Mouse (Mus musculus) erythroid progenitor cell, adult 5-6 weeks (primary cell): ENCODE results near the gene Nedd1. TPM values are rescaled to one million over a fixed set of nuclear protein-coding genes. Genes with fewer than 3 reads are reported as not detected.

Source experiments
- ATAC-seq: replicated peaks from 2 replicates; pipeline ENCODE4 v1.8.0; 2016; ENCODE audit warnings: moderate number of reproducible peaks, mild to moderate bottlenecking, moderate TSS enrichment, inconsistent platforms; ENCODE audit not compliant: poor library complexity, low FRiP score, severe bottlenecking
- total RNA-seq, 2 experiments: library from RNA; stranded (forward) in 1 of 2; stranded (reverse) in 1 of 2; fragments of 150-400 nt in 1 of 2; fragments of 186-747, 209-891 nt in 1 of 2; gene quantifications; 2 replicates each; pipeline versions ENCODE4 v1.2.3 to v1.2.4; 2015 to 2017; ENCODE audit warnings: low replicate concordance in 2 of 2

Nedd1 gene
- total RNA-seq (2015; ENCODE audit: low replicate concordance) (26.0 and 30.6 TPM in 2 replicates), total RNA-seq (2017; ENCODE audit: low replicate concordance) (27.5 and 56.0 TPM in 2 replicates)

DNA sequence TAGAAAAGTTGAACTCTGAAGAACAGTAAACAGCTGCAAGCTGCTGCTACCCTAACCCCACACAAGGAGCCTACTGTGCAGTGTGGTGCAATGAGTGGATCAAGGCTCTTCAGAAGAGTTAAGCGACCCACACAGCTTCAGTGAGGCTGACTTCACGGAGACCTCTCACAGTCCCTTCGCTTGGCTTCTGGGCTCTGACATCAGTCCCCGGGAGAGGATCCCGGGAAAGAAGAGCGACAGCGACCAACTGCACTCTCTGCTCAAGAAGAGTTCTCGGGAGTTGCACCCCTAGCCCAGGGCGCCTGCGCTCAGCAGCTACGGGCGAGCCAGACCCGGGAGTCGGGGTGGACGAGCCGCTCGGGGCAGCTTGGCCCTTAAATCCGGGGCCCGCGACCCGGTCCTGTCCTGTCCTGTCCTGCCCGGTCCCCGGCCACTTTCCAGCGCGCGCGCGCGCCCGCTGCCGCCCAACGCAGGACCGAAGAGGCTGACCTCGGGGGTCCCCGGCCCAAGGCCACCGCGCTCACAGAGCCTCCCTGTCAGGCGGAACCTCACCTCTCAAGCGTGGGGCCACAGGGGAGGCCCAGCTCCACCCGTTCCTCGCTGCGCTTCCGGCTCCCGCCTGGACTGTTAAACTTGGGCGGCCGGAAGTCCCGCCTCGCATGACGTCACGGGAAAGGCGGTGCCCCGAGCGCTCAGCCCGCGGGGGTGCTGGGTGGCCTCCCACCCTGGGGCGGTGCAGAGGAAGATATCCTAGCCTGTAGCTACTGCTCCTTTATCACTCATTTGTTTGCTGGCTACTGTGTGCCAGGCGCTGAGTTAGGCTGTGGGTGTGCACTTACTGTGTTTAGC is at the start of gene Nedd1:
Nedd1 (minus strand) TSS at position 650 of the 849 bp plus-strand sequence.
- ATAC-seq = peak; percentile 99

DNA sequence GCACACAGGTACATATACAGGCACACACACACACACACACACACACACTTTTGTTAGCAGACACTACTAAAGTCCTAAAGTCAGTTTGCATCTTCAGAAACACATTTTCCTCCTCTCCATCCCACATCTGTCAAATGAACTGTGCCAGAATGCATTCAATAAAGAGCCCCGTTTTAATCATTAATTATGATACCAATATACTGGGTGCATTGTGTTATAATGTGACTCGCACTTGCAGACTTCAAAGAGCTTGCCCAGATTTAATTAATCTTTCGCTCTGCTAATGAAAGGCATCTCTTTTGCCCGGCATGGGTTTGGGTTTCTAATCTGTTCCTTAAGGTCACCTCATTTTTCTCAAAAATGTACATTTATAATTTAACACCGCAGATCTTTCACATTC is 32.1 kb upstream of the Nedd1 start:
- ATAC-seq = no peak

- no peak for ATAC-seq
Measured at GRCm38 (mm10) chr10:92730339-92730738, 8.1 kb upstream of the Nedd1 start.

GRCm38 (mm10) chr10:92728723-92729122 is 6.5 kb upstream of the Nedd1 start:
- no peak for ATAC-seq

DNA sequence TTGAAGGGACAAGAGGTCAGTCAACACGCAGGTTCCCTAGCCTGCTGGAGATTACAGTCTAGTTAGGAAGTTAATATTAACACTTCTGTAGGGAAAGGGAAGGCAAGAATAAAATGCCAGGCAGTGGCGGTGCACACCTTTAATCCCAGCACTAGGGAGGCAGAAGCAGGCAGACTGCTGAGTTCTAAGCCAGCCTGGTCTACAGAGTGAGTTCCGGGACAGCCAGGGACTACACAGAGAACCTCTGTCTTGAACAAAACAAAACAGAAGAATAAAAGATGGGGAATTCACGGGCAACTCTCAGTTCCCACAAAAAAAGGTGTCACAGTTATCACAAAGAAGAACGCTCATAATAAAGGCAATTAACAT is 384 bp upstream of the Nedd1 start:
- ATAC-seq = no peak

GRCm38 (mm10) chr10:92699032-92699431 is 23.2 kb downstream of the Nedd1 start:
- ATAC-seq = no peak

- ATAC-seq = no peak
Measured at GRCm38 (mm10) chr10:92675056-92675455, 47.2 kb downstream of the Nedd1 start.

DNA sequence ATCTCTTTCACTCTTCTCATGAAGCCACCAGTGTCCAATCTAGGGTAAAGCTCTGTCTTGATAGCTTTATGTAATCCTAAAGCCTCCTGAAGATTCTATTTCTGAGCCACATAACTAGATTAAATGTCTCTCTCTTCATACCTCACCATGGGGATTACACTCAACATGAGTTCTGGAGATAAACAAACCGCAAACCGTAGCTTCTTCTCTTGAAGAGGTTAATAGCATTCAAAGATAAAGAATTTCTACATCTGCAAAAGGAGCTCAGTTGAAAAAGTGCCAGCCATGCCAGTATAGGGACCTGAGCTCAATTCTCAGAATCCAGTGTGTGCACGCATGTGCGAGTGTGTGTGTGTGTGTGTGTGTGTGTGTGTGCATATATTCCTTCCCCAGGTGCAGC is 50.3 kb downstream of the Nedd1 start:
- no peak for ATAC-seq

- ATAC-seq = no peak
Measured at GRCm38 (mm10) chr10:92665287-92665686, 56.9 kb downstream of the Nedd1 start.

DNA sequence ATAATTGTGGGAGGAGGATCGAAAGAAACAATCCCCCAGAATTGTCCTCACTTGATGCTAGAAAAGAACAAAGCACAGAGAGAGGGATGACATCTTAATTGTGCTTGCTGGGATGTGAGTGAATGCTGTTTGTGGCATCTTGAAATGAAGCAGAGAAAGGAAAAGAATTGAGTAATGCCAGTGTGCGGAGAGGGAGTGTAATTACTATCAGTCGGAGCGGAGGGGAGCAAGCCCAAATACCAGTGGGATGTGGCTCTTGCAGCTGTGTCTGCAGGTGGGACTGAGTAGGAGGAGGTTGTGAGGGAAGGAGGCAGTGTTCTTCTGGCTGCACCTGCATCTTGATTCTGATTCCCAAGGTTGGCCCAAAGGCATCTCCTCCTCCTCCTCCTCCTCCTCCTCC is 69.0 kb downstream of the Nedd1 start:
- ATAC-seq = no peak

DNA sequence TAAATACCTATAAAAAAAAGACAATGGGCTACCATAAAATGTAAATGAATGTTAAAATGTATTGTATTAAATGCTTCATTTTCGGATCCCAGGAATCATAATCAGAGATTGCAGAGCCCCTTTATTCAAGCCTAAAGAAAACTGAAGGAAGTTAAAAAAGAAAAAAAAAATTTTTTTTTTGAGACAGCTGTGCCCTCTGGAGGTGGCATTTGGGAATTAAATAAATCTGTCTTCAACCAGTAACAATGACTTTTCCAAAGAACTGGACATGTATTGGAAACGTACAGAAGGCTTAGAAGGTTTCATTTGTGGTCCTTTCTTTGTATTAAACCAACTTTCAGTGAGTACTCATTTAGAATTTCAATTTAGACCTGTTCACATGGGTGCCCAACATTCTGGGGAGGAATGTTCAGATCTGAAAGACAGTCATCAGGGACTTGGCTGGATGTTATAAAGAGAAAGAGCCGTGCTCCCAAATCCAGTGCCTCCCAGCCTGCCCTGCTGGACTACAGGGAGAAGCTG is 69.8 kb downstream of the Nedd1 start:
- ATAC-seq = no peak

DNA sequence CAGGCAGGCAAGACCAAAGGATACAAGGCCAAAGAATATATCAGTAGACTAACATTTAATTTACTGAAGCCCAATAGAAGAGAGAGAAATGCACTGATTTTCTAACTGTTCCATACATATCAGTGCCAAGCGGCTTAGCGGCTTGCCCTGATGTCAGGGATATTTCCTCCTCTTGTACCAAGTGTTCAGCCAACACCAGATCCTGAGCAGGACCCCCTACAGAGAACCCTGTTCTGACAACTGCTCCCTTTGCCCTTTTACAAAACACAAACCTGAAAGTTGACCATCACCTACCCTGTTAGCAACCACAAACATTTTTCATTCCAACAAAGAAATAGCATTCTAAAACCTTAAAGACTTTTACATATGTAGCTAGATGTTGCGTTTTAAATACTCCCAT is 71.0 kb downstream of the Nedd1 start:
- ATAC-seq = no peak

DNA sequence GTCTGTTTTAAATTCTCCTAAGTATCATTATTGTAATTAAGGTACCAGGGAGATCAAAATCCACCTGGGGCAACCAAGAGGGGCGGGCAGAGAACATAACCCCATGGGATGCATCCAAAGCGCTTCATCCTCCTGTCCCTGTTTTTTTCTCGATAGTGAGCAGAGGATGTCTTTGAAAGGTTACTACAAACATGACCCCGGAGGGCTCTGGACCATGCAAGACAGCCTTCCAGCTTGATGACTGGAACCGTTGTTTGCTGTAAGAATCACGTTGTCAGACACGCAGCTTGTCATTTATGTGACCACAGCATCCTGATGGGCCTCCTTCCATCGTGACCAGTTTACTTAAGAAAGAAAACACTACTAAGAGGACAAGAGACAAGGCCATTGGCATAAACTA is 73.1 kb downstream of the Nedd1 start:
- no peak for ATAC-seq

DNA sequence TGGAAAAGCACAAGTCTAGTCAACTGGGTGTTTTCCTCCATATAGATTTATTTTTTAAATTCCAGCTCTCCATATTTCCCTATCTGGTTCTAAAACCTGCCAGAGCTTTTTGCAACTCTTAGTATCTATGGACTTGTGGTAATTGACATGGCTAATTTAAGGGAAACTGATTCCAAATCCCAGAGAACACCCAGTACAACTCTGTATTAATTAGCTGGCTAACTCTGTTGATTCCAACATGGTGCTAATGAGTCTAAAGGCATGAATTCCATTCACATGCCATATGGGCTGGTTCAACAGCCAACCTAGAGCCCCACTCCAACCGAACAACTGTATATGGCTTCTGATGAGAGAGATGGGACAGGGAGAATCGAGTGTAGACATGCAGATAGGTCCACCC is 74.5 kb downstream of the Nedd1 start:
- ATAC-seq = no peak

DNA sequence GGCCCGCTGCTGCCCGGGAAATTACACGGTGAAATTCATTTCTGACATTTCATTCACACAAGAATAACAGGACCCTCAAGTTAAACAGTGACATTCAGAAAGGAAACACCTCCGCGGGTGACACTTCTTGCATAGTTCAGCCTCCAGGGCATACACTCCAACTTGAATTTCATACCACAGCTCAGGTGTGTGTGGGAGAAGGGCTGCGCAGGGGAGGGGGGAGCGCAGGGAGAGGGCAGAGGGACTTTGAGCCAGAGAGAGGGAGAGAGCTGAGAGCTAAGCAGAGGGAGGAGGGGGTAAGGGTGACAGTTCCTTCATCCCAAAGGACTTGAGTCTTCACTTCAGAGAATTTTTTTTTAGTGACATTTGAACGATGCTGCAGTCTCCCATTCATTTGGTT is 78.2 kb downstream of the Nedd1 start:
- ATAC-seq = no peak

DNA sequence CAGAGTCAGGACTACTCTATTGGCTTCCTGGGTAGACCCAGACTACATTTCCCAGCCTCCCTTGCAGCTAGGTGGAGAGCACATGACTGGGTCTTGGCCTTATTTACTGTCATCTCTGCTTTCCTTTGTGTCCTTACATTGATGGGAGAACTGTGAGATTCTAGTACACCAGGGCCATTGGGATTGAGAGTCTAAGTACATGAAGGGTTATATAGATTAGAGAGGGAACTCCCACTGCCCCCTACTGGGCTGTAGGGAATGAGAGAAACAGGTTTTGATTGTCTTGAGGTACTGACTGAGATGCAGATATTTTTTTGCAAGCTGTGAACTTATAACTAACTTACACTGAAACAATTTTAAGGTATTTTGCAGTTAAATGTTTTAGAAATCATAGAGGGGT is 81.2 kb downstream of the Nedd1 start:
- no peak for ATAC-seq
